Mouse (Mus musculus): Measurements from ENCODE around the gene Sirt7. TPM values are rescaled to one million over a fixed set of nuclear protein-coding genes. Genes with fewer than 3 reads are reported as not detected.

Gene Sirt7
- polyA plus RNA-seq, 1 experiment from 2014 or later: 46.2 TPM

DNA sequence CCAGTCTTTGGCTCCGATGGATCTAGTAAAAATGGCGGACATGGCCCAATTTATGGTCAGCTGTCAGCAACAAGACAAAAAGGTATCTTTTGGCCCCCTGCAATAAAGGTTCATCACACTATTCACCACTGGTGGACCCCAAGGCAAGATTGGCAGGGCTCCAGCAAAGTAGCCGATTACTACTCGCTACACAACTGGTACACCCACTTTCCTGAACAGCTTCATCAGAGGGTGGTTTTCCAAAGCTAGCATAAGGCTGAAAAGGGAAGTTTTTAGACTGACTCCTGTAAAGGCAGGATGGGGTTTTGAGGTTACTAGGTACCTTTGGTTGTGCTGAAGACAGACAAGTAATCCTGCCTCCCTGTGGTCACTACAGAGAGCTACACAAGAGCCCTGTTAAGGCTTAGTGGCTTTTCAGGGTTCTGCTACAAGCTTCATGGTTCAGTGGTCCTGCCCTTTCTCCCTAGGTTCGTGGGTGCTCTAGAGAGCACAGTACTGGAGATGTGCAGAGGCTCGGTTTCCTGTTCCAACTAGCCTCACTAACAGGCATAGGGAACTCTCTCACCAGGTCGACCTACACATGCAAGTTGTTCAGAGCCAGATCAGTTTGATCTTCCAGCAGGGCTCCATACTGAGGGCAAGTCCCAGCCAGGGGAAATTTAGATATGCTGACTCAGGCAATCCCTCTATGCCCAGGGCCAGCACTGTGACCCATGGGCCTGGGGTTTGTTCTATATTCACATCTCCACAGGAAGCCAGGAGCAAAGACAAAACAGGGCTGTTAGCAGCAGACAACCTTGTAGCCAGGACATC is 47.6 kb downstream of the Sirt7 start:
- Histone ChIP-seq H3K36me3 (ENCODE audit: control insufficient read depth, insufficient read depth, low read length) (peaks cover 19% of the 10 kb centered on the region), H3K4me1 (ENCODE audit: control insufficient read depth, insufficient read depth, low read length) (peaks cover 31% of the 10 kb centered on the region), H3K4me3 (ENCODE audit: low read depth, low read length) (no peak overlapping the region), H3K4me2 (ENCODE audit: low read length) (no peak overlapping the region), H3K27ac (ENCODE audit: low read length) (no peak overlapping the region), H3K9me3 (replicated peaks; ENCODE audit: control insufficient read depth, low read length, poor library complexity, severe bottlenecking) (no peaks in the 10 kb centered on the region), H3K27me3 (ENCODE audit: control insufficient read depth, insufficient read depth, low read depth, low read length) (no peaks in the 10 kb centered on the region), H3K9ac (ENCODE audit: low read depth, low read length) (no peak overlapping the region)
- WGBS: 78% methylated on average over 7 of the region's 7 CpGs
- ATAC-seq: no peak

DNA sequence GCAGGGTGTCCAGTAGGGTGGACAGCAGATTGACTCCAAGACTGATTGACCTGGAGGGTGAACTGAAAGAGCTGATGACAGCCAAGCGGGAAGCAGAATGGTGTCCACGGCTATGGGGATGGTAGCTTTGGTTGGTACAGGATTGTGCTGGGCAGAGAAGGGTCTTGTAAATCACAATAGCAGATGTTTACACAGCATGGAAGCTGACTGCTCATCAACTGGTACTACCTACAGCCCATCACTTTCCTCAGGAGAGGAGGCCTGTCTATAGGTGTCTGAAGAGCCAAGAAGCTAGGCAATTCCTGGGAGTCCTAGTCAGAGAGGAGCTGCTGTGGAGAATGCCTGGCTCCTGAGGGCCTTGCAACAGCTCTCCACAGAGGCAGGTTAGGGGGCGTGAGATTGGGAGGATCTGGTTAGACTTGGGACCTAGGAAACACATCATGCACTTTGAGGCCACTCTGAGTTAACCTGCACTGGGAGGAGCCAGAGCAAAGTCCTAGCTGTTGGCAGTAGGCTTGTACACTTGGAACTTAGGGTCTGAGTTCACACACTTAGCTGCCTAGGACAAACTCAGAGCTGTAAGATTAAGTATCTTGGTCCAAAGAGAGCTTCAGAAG is 48.6 kb downstream of the Sirt7 start:
- no peaks in the 10 kb centered on the region for H3K27me3 ChIP-seq (ENCODE audit: control insufficient read depth, insufficient read depth, low read depth, low read length)
- H3K4me3 ChIP-seq (ENCODE audit: low read depth, low read length): no peak overlapping the region
- H3K9ac ChIP-seq (ENCODE audit: low read depth, low read length): no peak overlapping the region
- whole genome bisulfite sequencing: 90% methylated on average over 3 of the region's 3 CpGs
- no peak overlapping the region for H3K4me2 ChIP-seq (ENCODE audit: low read length)
- peaks cover 19% of the 10 kb centered on the region for H3K36me3 ChIP-seq (ENCODE audit: control insufficient read depth, insufficient read depth, low read length)
- no peak overlapping the region for H3K27ac ChIP-seq (ENCODE audit: low read length)
- no peak for ATAC-seq
- H3K4me1 ChIP-seq (ENCODE audit: control insufficient read depth, insufficient read depth, low read length): peaks cover 31% of the 10 kb centered on the region
- no peaks in the 10 kb centered on the region for H3K9me3 ChIP-seq (replicated peaks; ENCODE audit: control insufficient read depth, low read length, poor library complexity, severe bottlenecking)

- Histone ChIP-seq H3K4me1 (ENCODE audit: control insufficient read depth, insufficient read depth, low read length) (peaks cover 34% of the 10 kb centered on the region), H3K9me3 (replicated peaks; ENCODE audit: control insufficient read depth, low read length, poor library complexity, severe bottlenecking) (no peaks in the 10 kb centered on the region), H3K27ac (ENCODE audit: low read length) (no peak overlapping the region), H3K4me2 (ENCODE audit: low read length) (no peak overlapping the region), H3K36me3 (ENCODE audit: control insufficient read depth, insufficient read depth, low read length) (peaks cover 19% of the 10 kb centered on the region), H3K4me3 (ENCODE audit: low read depth, low read length) (no peak overlapping the region), H3K27me3 (ENCODE audit: control insufficient read depth, insufficient read depth, low read depth, low read length) (no peaks in the 10 kb centered on the region), H3K9ac (ENCODE audit: low read depth, low read length) (no peak overlapping the region)
- no peak for ATAC-seq
These were observed 49.1 kb downstream of the Sirt7 start for GRCm38 (mm10) chr11:120575940-120576339.

- no peak overlapping the region for H3K4me2 ChIP-seq (ENCODE audit: low read length)
- no peaks in the 10 kb centered on the region for H3K9me3 ChIP-seq (replicated peaks; ENCODE audit: control insufficient read depth, low read length, poor library complexity, severe bottlenecking)
- no peak for ATAC-seq
- H3K9ac ChIP-seq (ENCODE audit: low read depth, low read length): no peak overlapping the region
- peaks cover 30% of the 10 kb centered on the region for H3K4me1 ChIP-seq (ENCODE audit: control insufficient read depth, insufficient read depth, low read length)
- peaks cover 24% of the 10 kb centered on the region for H3K36me3 ChIP-seq (ENCODE audit: control insufficient read depth, insufficient read depth, low read length)
- H3K27me3 ChIP-seq (ENCODE audit: control insufficient read depth, insufficient read depth, low read depth, low read length): no peaks in the 10 kb centered on the region
- WGBS: 89% methylated on average over 2 of the region's 2 CpGs
- no peak overlapping the region for H3K27ac ChIP-seq (ENCODE audit: low read length)
- no peak overlapping the region for H3K4me3 ChIP-seq (ENCODE audit: low read depth, low read length)
These were observed 50.0 kb downstream of the Sirt7 start for GRCm38 (mm10) chr11:120575046-120575445.

DNA sequence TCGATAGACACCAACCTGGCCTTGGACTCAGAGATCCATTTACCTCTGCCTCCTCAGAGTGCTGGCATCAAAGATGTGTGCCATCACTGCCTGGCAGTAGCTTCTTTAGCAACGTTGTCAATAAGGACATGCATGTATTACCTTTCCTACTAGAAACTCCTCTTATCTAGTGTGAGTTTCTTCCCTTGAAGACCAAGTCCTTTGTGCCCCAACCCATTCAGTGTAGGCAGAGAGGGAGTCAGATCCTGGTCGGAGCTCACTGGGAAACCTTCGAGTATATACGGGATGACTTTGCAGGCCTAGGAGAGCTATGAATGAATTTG is 50.8 kb downstream of the Sirt7 start:
- Histone ChIP-seq H3K4me3 (ENCODE audit: low read depth, low read length) (peak overlapping the region; percentile 91), H3K9me3 (replicated peaks; ENCODE audit: control insufficient read depth, low read length, poor library complexity, severe bottlenecking) (no peaks in the 10 kb centered on the region), H3K9ac (ENCODE audit: low read depth, low read length) (peak overlapping the region; percentile 85), H3K4me2 (ENCODE audit: low read length) (peak overlapping the region; percentile 97), H3K4me1 (ENCODE audit: control insufficient read depth, insufficient read depth, low read length) (peaks cover 22% of the 10 kb centered on the region), H3K27me3 (ENCODE audit: control insufficient read depth, insufficient read depth, low read depth, low read length) (no peaks in the 10 kb centered on the region), H3K36me3 (ENCODE audit: control insufficient read depth, insufficient read depth, low read length) (peaks cover 25% of the 10 kb centered on the region), H3K27ac (ENCODE audit: low read length) (no peak overlapping the region)
- WGBS: 43% methylated on average over 5 of the region's 5 CpGs
- ATAC-seq: no peak

DNA sequence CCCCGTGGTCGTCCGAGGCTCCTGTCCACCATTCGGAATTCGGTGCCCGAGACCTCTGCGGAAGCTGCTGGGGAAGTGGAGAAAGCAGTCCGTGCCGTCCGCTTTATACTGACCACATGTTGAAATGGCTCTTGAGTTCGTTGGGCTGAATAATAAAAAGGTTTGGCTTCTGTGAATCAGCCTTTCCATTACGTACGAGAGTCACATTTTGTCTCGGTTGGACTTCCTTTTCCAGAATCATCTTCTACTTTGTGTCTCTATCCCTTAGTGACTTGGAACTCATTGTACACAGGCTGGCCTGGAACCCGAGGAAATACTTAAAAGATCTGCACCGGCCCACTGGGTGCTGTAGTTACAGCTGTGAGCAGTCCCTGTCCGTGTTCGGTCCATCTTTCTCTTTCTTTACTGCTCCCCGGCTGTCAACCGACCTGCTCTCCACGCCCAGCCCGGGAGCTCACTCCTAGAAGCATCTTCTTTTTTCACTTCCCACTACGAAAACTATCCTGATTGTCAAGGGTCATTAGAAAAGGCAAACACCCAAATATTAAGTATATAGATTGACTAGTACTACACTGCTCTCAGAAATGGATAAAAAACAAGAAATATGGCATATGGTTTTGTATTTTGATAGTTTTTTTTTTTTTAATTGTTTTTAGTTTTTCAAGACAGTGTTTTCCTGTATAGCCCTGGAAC is 51.3 kb downstream of the Sirt7 start:
- peaks cover 19% of the 10 kb centered on the region for H3K4me1 ChIP-seq (ENCODE audit: control insufficient read depth, insufficient read depth, low read length)
- peak overlapping the region; percentile 91 for H3K4me3 ChIP-seq (ENCODE audit: low read depth, low read length)
- peaks cover 21% of the 10 kb centered on the region for H3K36me3 ChIP-seq (ENCODE audit: control insufficient read depth, insufficient read depth, low read length)
- H3K27ac ChIP-seq (ENCODE audit: low read length): peak overlapping the region; percentile 92
- no peak; the same call in 1 of the 2 replicates for ATAC-seq
- no peaks in the 10 kb centered on the region for H3K27me3 ChIP-seq (ENCODE audit: control insufficient read depth, insufficient read depth, low read depth, low read length)
- no peaks in the 10 kb centered on the region for H3K9me3 ChIP-seq (replicated peaks; ENCODE audit: control insufficient read depth, low read length, poor library complexity, severe bottlenecking)
- peak overlapping the region; percentile 85 for H3K9ac ChIP-seq (ENCODE audit: low read depth, low read length)
- under 1% methylated on average over 23 of the region's 23 CpGs for WGBS
- peak overlapping the region; percentile 97 for H3K4me2 ChIP-seq (ENCODE audit: low read length)

DNA sequence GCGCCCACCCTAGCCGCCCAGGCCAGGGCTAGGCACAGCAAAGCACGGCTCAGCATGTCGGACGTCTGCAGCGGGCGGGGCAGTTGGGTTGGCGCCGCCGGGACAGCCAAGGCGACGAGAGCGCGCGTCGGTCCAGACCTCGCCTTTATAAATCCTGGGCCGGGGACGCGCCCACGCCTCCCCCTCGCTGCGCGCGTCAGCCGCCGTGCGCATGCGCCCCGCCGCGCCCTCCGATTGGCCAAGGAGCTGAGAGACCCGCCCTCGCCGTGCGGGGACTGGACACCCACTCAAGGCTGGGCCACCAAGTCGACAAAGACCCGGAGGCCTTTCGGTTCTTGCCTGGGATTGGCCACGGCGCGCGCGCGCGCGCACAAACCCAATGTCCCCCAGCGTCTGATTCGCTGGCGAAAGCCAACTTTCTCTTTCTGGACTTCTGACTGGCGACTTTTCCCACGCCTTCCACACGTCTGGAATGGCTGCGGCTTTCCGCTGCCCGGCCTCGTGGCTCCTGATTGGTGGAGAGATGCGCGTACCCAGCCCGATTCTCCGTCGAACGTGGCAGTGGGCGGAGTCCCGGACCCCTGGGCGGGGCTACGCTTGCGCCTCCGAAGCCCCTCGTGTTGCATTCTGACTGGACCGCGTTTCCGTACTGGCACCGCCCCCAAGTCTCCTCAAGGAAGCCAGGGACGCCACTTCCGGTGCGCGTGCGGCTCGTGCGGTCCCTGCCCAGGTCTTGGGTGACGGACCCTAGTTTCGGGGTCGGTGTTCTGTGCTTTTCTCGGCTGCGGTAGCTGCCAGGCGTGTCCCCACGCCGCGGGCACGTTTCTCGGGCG is 52.1 kb downstream of the Sirt7 start, which contains the start of gene P4hb:
P4hb (minus strand) TSS at position 502 of the 833 bp plus-strand sequence.
- peak within 1 kb of the TSS; percentile 91 for H3K4me3 ChIP-seq (ENCODE audit: low read depth, low read length)
- no peaks in the 10 kb centered on the region for H3K9me3 ChIP-seq (replicated peaks; ENCODE audit: control insufficient read depth, low read length, poor library complexity, severe bottlenecking)
- ATAC-seq: peak; percentile 97
- WGBS: under 1% methylated on average over 91 of the region's 94 CpGs
- H3K9ac ChIP-seq (ENCODE audit: low read depth, low read length): peak within 1 kb of the TSS; percentile 85
- H3K27me3 ChIP-seq (ENCODE audit: control insufficient read depth, insufficient read depth, low read depth, low read length): no peaks in the 10 kb centered on the region
- H3K4me1 ChIP-seq (ENCODE audit: control insufficient read depth, insufficient read depth, low read length): peaks cover 19% of the 10 kb centered on the region
- H3K4me2 ChIP-seq (ENCODE audit: low read length): peak within 1 kb of the TSS; percentile 97
- H3K36me3 ChIP-seq (ENCODE audit: control insufficient read depth, insufficient read depth, low read length): peaks cover 22% of the 10 kb centered on the region
- H3K27ac ChIP-seq (ENCODE audit: low read length): peak within 1 kb of the TSS; percentile 92

GRCm38 (mm10) chr11:120572417-120572751 is 52.7 kb downstream of the Sirt7 start:
- Histone ChIP-seq H3K27ac (ENCODE audit: low read length) (peak overlapping the region; percentile 86), H3K4me1 (ENCODE audit: control insufficient read depth, insufficient read depth, low read length) (peaks cover 19% of the 10 kb centered on the region), H3K9me3 (replicated peaks; ENCODE audit: control insufficient read depth, low read length, poor library complexity, severe bottlenecking) (no peaks in the 10 kb centered on the region), H3K9ac (ENCODE audit: low read depth, low read length) (peak overlapping the region; percentile 77), H3K4me3 (ENCODE audit: low read depth, low read length) (peak overlapping the region; percentile 91), H3K4me2 (ENCODE audit: low read length) (peak overlapping the region; percentile 87), H3K27me3 (ENCODE audit: control insufficient read depth, insufficient read depth, low read depth, low read length) (no peaks in the 10 kb centered on the region), H3K36me3 (ENCODE audit: control insufficient read depth, insufficient read depth, low read length) (peaks cover 22% of the 10 kb centered on the region)
- no peak; the same call in 1 of the 2 replicates for ATAC-seq
- WGBS: under 1% methylated on average over 18 of the region's 24 CpGs

All from midbrain, embryonic 16.5 days (tissue).